8 mouse cellular contexts compared by ENCODE assay signal in genomic region chr1:53053087-53054022, GRCm38 (mm10). TPM values are rescaled to one million over a fixed set of nuclear protein-coding genes. Genes with fewer than 3 reads are reported as not detected.
DNase-seq lines count a peak whose midpoint lies in the region; ATAC-seq and TF ChIP-seq lines count a peak whose summit lies in the region.

No protein-coding gene starts in this region.

- peak; percentile 81 for TF ChIP-seq CTCF in lung, postnatal 0 days (IDR thresholded peaks at IDR 0.05)

- H3K27ac ChIP-seq in lung, postnatal 0 days (ENCODE audit: low read length) = no peak overlapping the region

- H3K9me3 ChIP-seq in lung, postnatal 0 days (ENCODE audit: low read length) = no peaks in the 10 kb centered on the region

- H3K4me2 ChIP-seq in lung, postnatal 0 days (replicated peaks; ENCODE audit: low read depth, low read length) = no peak overlapping the region

- no peaks in the 10 kb centered on the region for H3K36me3 ChIP-seq in lung, postnatal 0 days (ENCODE audit: insufficient read depth, low read length)

- no peak for TF ChIP-seq EP300 in lung, postnatal 0 days (IDR thresholded peaks at IDR 0.05)

- peak; percentile 55 for DNase-seq in CD4-positive helper T cell, adult 2 months (ENCODE audit: low read depth, low spot score)
- DNase-seq in MN1 (ENCODE audit: low spot score) = peak; percentile 36
- peak; percentile 85 to 91 for DNase-seq in cerebellum, postnatal 10 days
- peak; percentile 68 for DNase-seq in gastrocnemius, postnatal 10 days
- DNase-seq in layer of hippocampus, adult 11-12 months (ENCODE audit: low spot score) = peak; percentile 76
- peak; percentile 41 for DNase-seq in lung, postnatal 0 days (ENCODE audit: low spot score)
- peak; percentile 45 for DNase-seq in retina, postnatal 7 days (ENCODE audit: low read depth, low spot score)

- H3K9ac ChIP-seq in lung, postnatal 0 days (replicated peaks; ENCODE audit: low read depth) = no peak overlapping the region

- no peaks in the 10 kb centered on the region for H3K27me3 ChIP-seq in lung, postnatal 0 days (replicated peaks; ENCODE audit: insufficient read depth, low read length)

- WGBS in lung, postnatal 0 days = 41% methylated on average over 9 of the region's 9 CpGs

- no peaks in the 10 kb centered on the region for H3K4me1 ChIP-seq in lung, postnatal 0 days (ENCODE audit: insufficient read depth, low read depth, low read length)

- no peak for ATAC-seq in lung, postnatal 0 days
- ATAC-seq in megakaryocyte, adult 5-6 weeks (ENCODE audit: poor library complexity, severe bottlenecking) = no peak

- H3K4me3 ChIP-seq in lung, postnatal 0 days (ENCODE audit: low read depth, low read length) = no peak overlapping the region

RNA-seq across cellular contexts. Expression of gene Mstn, which starts 8.1 kb away (rescaled TPM):
- 10 to 100 TPM; 56.3 to 62.1 TPM for total RNA-seq in gastrocnemius, postnatal 10 days (2021)
- polyA plus RNA-seq in lung, postnatal 0 days (2015; fragmentation: Nextera tagmentation; extraction: Ambion mirVana) = not detected in 2 replicates
- total RNA-seq in megakaryocyte, adult 5-6 weeks (2015) = not detected in 2 replicates
- total RNA-seq in megakaryocyte, adult 5-6 weeks (2017) = not detected in 2 replicates

RNA-seq across cellular contexts. Expression of gene 1700019D03Rik, which starts 33.4 kb away (rescaled TPM):
- total RNA-seq in gastrocnemius, postnatal 10 days (2021) = 1 to 10 TPM; 1.6 to 2.1 TPM
- 2.7 TPM in 2 replicates for polyA plus RNA-seq in lung, postnatal 0 days (2015; fragmentation: Nextera tagmentation; extraction: Ambion mirVana)
- total RNA-seq in megakaryocyte, adult 5-6 weeks (2015) = 0.18 TPM in 1 of 2 replicates, not detected in the other
- total RNA-seq in megakaryocyte, adult 5-6 weeks (2017) = 0.18 TPM in 1 of 2 replicates, not detected in the other

Comparison
In these comparisons a context has a peak if more than half of its experiments do, and no peak if none do; other contexts are left out.
1. DNase-seq: peak in every context shown above with its lines; median percentile 88 in cerebellum, postnatal 10 days; 76 in layer of hippocampus, adult 11-12 months; 68 in gastrocnemius, postnatal 10 days; 55 in CD4-positive helper T cell, adult 2 months; 45 in retina, postnatal 7 days; 41 in lung, postnatal 0 days; 36 in MN1.
2. RNA of gene Mstn, which starts 8.1 kb away (total RNA-seq): 56.3 to 62.1 TPM in gastrocnemius, postnatal 10 days; not detected in megakaryocyte, adult 5-6 weeks; every median in the first group is over 10 times any median in the second.